Mouse (Mus musculus) lung, postnatal 0 days (tissue): ENCODE results near the gene Lamtor3. TPM values are rescaled to one million over a fixed set of nuclear protein-coding genes. Genes with fewer than 3 reads are reported as not detected.

Experiments used
- ATAC-seq: fragments of 200-750 bp; cut with Nextera tagmentation; 2 replicates; pipeline ENCODE4 v1.8.0; 2017; ENCODE audit warnings: moderate library complexity
- DNase-seq: peaks from one replicate; pipeline ENCODE4 v3.0.0-alpha.2; 2016; ENCODE audit warnings: low spot score
- H3K27ac ChIP-seq: fragments of 300-500 bp; sonication (generic); 2 replicates; pipeline ENCODE4 v1.5.1; 2014; ENCODE audit warnings: antibody characterized with exemption, mild to moderate bottlenecking, low read length, mixed read lengths
- H3K27me3 ChIP-seq: fragments of 300-500 bp; sonication (generic); replicated peaks from 2 replicates; pipeline ENCODE4 v1.6.1; 2014; ENCODE audit warnings: low read length, mixed read lengths; ENCODE audit not compliant: insufficient read depth
- H3K36me3 ChIP-seq: fragments of 300-500 bp; sonication (generic); 2 replicates; pipeline ENCODE4 v1.6.1; 2014; ENCODE audit warnings: low read length, mixed read lengths; ENCODE audit not compliant: insufficient read depth
- H3K4me1 ChIP-seq: fragments of 300-500 bp; sonication (generic); 2 replicates; pipeline ENCODE4 v1.6.1; 2014; ENCODE audit warnings: antibody characterized with exemption, low read depth, low read length, mixed read lengths; ENCODE audit not compliant: insufficient read depth
- H3K4me2 ChIP-seq: fragments of 300-500 bp; sonication (generic); replicated peaks from 2 replicates; pipeline ENCODE4 v1.6.1; 2014; ENCODE audit warnings: low read depth, mild to moderate bottlenecking, low read length, moderate library complexity, mixed read lengths
- H3K4me3 ChIP-seq: fragments of 300-500 bp; sonication (generic); 2 replicates; pipeline ENCODE4 v1.5.1; 2014; ENCODE audit warnings: low read depth, low read length
- H3K9ac ChIP-seq: fragments of 300-500 bp; sonication (generic); replicated peaks from 2 replicates; pipeline ENCODE4 v1.6.1; 2014; ENCODE audit warnings: low read depth, mild to moderate bottlenecking
- H3K9me3 ChIP-seq: fragments of 300-500 bp; sonication (generic); 2 replicates; pipeline ENCODE4 v1.6.1; 2016; ENCODE audit warnings: low read length, mixed read lengths
- CTCF ChIP-seq: IDR thresholded peaks from 2 replicates; pipeline ENCODE4 v1.5.1; 2016; ENCODE audit warnings: antibody characterized with exemption, mild to moderate bottlenecking
- EP300 ChIP-seq: IDR thresholded peaks from 2 replicates; pipeline ENCODE4 v1.6.1; 2016; ENCODE audit warnings: antibody characterized with exemption, mild to moderate bottlenecking, control low read depth
- WGBS: fragments of 180-500 bp; shearing (Covaris S2); extraction: QIAGEN DNeasy Blood & Tissue Kit; methylation state at CpG from one replicate; pipeline ENCODE4 v1.1.7; 2014; 5-methylcytosine and 5-hydroxymethylcytosine counted together
- polyA plus RNA-seq: library from polyadenylated mRNA; unstranded; fragments of >200 nt; fragmentation: Nextera tagmentation; extraction: Ambion mirVana; gene quantifications from 2 replicates; pipeline ENCODE4 v1.2.1, GENCODE M21; 2015

Lamtor3 gene
- polyA plus RNA-seq, 1 experiment from 2014 or later: 122 TPM

GRCm38 (mm10) chr3:137954256-137954916 lies 36.1 kb downstream of the Lamtor3 start:
- Histone ChIP-seq H3K4me1 (0 out of 2 replicates have a peak, but pooled peaks cover 7% of the 10 kb centered on the region), H3K9ac (no peak overlapping the region), H3K27ac (no peak overlapping the region), H3K27me3 (no peaks in the 10 kb centered on the region), H3K36me3 (no peaks in the 10 kb centered on the region), H3K4me3 (no peak overlapping the region), H3K4me2 (no peak overlapping the region), H3K9me3 (no peaks in the 10 kb centered on the region)
- 72% methylated on average over 23 of the region's 23 CpGs for WGBS
- no peak for ATAC-seq
- no peak for DNase-seq
- TF ChIP-seq EP300 (no peak), CTCF (no peak)

- no peaks in the 10 kb centered on the region for H3K36me3 ChIP-seq
- 12% methylated on average over 16 of the region's 16 CpGs for WGBS
- no peak overlapping the region for H3K9ac ChIP-seq
- peak; percentile 51 for DNase-seq
- peak; percentile 27 for ATAC-seq
- H3K9me3 ChIP-seq: no peaks in the 10 kb centered on the region
- 0 out of 2 replicates have a peak overlapping the region, but pooled peaks have one; percentile 3 for H3K4me3 ChIP-seq
- TF ChIP-seq CTCF (no peak), EP300 (no peak)
- H3K4me1 ChIP-seq: 0 out of 2 replicates have a peak, but pooled peaks cover 7% of the 10 kb centered on the region
- H3K27ac ChIP-seq: no peak overlapping the region
- no peaks in the 10 kb centered on the region for H3K27me3 ChIP-seq
- peak overlapping the region; percentile 43 for H3K4me2 ChIP-seq
Observed at GRCm38 (mm10) chr3:137955560-137956081, 37.3 kb downstream of the Lamtor3 start.

GRCm38 (mm10) chr3:137957864-137958263 lies 39.6 kb downstream of the Lamtor3 start:
- ATAC-seq (no peak), DNase-seq (no peak)
- no peaks in the 10 kb centered on the region for H3K27me3 ChIP-seq
- H3K36me3 ChIP-seq: no peaks in the 10 kb centered on the region
- H3K9ac ChIP-seq: no peak overlapping the region
- no peaks in the 10 kb centered on the region for H3K9me3 ChIP-seq
- TF ChIP-seq EP300: no peak
- 82% methylated on average over 9 of the region's 9 CpGs for WGBS
- H3K4me3 ChIP-seq: no peak overlapping the region
- 0 out of 2 replicates have a peak, but pooled peaks cover 6% of the 10 kb centered on the region for H3K4me1 ChIP-seq
- no peak overlapping the region for H3K4me2 ChIP-seq
- H3K27ac ChIP-seq: no peak overlapping the region

- Histone ChIP-seq H3K4me3 (no peak overlapping the region), H3K9me3 (no peaks in the 10 kb centered on the region), H3K27me3 (no peaks in the 10 kb centered on the region), H3K4me2 (no peak overlapping the region), H3K27ac (no peak overlapping the region), H3K4me1 (0 out of 2 replicates have a peak, but pooled peaks cover under 1% of the 10 kb centered on the region), H3K9ac (no peak overlapping the region), H3K36me3 (no peaks in the 10 kb centered on the region)
- TF ChIP-seq CTCF (no peak), EP300 (no peak)
- no peak for ATAC-seq
- WGBS: 93% methylated on average over 4 of the region's 4 CpGs
- DNase-seq: no peak
Observed at GRCm38 (mm10) chr3:137958352-137958751, 40.0 kb downstream of the Lamtor3 start.

DNA sequence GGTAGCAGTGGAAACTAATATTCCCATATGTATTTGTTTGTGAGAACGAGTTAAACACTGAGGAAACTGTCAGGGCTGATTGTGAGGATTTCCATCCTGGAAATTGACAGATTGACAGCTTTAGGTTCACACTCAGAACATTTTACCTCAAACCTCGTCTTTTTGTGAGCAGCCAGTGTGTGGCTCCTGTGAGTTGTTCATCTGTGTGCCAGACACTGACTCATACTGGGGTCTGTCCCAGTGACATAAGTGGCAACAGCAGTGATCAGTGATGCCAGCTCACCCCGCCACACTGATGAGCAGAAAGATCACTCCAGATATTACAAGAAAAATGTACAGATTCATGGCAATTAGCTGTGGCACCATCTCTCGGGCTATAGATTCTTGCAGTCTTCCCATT lies 41.1 kb downstream of the Lamtor3 start:
- ATAC-seq: no peak
- 76% methylated on average over 4 of the region's 4 CpGs for WGBS

DNA sequence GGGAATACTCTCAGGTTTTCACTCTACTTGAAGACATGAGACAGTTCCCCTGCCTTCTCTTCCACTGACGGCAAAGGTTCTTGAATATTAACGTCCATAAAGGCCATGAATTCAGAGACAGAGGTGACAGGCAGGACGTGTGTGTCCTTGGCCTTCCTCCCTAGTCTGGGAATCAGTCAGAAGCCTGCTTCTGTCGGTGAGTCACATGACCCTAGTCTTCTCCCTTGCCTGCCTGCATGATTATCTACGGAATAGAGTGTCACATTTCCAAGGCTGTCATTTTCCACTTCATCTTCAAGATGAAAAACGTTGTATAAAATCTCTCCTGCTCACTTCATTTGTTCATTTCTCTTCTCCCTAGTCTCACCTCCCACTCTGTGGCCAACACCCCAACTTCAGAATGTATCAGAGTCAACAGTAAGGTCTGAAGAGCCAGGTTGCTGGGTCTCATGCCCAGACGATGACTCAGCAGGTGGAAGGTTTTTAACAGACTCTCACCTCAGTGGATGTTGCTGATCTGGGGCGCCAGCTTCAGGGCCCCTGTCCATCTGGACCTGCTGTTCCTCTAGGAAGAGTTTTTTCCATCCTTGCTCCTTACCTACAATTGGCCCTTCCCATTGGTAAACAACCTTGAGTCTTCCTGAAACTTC lies 43.6 kb downstream of the Lamtor3 start:
- Histone ChIP-seq H3K27ac (peak overlapping the region; percentile 71), H3K4me3 (no peak overlapping the region), H3K9me3 (no peaks in the 10 kb centered on the region), H3K4me2 (no peak overlapping the region), H3K9ac (no peak overlapping the region), H3K4me1 (no peaks in the 10 kb centered on the region), H3K27me3 (no peaks in the 10 kb centered on the region), H3K36me3 (no peaks in the 10 kb centered on the region)
- TF ChIP-seq EP300 (peak; percentile 91), CTCF (no peak)
- ATAC-seq (peak; percentile 95), DNase-seq (peak; percentile 87)
- WGBS: 33% methylated on average over 8 of the region's 8 CpGs

More for the DNA sequence above, 41.1 kb downstream of the Lamtor3 start:
- Histone ChIP-seq H3K27me3 (no peaks in the 10 kb centered on the region), H3K27ac (no peak overlapping the region), H3K36me3 (no peaks in the 10 kb centered on the region), H3K4me3 (no peak overlapping the region), H3K4me1 (no peaks in the 10 kb centered on the region), H3K9ac (no peak overlapping the region), H3K4me2 (no peak overlapping the region), H3K9me3 (no peaks in the 10 kb centered on the region)
- no peak for TF ChIP-seq EP300
- DNase-seq: no peak
